Mouse (Mus musculus) adrenal gland, postnatal 10 days (tissue): ENCODE results near the gene Mybl2. TPM values are rescaled to one million over a fixed set of nuclear protein-coding genes. Genes with fewer than 3 reads are reported as not detected.

Source experiments
- DNase-seq: peaks from one replicate; pipeline ENCODE4 v3.0.0; 2021; ENCODE audit warnings: mixed read lengths
- total RNA-seq, 2 experiments: library from RNA; stranded (reverse); gene quantifications; 2 replicates each; pipeline ENCODE4 v1.2.3; 2021

Mybl2 gene
- total RNA-seq, 2 experiments from 2014 or later: 8.8 to 11.1 TPM

DNA sequence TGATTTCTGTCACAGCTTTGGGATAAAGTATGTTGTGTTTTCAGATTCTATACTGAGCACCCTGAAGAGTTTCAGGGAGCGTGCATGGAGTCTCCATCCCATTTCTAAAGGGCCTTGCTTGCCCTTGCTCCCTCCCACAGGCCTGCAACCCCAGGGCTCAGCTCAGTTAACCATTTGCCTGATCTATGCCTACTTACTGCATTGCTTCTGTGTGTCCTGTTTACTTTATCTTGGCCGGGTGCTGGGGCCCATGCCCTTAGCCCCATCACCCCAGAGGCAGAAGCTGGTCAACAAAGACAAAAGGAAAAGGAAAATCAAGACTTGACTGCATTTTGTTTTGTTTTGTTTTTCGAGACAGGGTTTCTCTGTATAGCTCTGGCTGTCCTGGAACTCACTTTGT, 17.1 kb downstream of the Mybl2 start:
- DNase-seq: no peak

DNA sequence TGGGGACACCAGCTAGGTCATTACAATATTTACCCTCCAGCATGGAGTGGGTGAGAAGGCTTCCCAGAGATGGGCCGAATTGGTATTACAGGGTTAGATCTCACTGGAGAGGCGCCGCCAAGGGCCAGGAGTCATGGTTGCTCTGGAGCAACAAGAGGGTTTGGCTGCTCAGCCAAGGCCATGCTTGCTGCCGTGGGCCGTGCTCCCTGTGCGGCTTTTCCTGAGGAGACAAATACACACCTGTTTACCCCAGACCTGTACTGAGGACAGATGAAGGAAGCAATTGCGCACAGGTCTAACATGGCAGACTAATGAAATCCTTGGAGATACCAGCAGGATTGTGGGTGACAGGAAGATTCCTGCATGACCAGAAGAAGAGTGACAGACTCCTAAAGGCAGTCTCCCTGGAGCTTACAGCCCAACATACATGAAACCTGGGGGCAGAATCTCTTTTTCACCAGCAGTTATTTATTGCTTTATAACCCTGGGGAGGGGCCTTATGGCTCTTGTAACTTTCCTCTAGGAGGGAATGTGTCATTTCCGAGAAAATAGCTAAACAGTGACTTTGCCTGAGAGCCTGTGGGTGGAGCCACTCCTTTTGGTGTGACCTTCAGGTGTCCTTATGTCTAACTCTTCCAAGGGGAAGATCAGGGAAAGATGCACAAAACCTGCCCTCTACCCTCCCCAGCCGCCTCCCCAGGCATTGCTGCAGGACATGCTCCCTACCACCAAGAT, 18.7 kb downstream of the Mybl2 start:
- DNase-seq: no peak

DNA sequence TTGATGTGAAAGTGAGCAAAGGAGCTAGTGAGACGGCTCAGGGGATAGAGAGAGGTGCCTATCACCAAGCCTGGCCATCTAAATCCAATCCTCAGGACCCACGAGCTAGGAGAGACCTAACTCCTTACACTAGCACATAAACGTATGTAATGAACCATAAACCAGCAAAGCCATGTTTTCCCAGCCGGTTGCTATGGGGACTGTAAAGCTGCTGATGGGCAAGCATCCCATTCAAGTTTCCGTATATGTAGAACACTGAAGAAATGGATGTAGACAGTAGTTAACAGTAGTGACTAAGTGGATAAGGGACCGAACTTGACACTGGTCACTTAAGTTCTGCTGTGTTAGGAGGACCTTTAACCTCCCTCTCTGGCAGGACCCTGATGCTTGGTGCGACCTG, 19.5 kb downstream of the Mybl2 start:
- no peak for DNase-seq

DNA sequence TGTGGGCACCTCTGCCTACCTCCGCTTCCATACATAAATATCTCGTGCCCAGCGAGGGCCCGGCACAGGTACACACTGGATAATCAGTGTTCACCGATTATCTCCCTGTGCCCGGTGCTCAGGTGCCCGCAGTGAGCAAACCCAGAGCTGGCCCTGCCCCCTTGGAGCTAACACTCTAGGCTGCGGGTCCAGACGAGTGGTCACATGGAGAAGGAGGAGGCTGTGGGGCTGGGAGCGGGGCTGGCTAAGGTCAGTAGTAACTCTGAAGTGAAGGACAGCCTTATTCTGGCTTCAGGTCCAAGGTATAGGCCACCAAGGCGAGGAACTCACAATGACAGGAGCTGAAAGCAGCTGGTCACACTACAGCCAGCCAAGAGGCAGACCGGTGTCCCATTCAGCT, 20.3 kb downstream of the Mybl2 start:
- no peak for DNase-seq

DNA sequence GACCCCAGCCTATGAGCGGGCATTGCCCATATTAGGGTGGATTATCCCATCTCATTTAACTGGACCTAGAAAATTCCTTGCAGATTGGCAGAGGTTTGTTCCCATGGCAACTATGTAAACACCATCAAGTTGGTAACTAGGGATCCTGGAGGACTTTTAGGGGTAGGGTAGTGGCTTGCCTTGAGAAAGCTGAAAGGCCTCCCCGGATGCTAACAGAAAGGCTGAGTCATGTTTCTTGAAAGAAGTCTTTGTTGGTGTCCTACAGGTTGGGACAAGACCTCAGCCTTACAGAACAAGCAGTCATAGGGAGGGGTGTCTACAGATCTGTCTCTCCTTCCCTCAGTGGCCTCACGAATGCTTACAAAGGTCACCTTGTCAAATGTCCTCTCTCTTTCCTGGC, 20.7 kb downstream of the Mybl2 start:
- DNase-seq: no peak

DNA sequence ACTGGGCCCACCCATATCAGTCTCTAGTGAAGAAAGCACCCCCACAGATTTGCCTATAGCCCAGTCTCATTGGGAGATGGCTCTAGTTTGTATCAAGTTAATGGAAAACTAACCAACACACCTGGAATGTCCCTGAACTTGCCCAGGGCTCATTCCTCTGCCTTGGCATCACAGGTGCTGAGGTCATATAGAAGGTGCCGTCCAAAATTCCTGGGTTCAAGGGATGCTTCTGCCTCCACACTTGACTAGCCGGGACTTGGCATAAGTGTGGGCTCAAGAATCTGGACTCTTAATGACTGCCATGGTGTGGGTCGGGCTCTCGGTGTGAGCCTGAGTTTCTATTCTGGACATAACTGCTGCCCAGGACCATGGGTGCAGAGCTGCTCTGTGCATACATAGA, 24.6 kb downstream of the Mybl2 start:
- DNase-seq: no peak

DNA sequence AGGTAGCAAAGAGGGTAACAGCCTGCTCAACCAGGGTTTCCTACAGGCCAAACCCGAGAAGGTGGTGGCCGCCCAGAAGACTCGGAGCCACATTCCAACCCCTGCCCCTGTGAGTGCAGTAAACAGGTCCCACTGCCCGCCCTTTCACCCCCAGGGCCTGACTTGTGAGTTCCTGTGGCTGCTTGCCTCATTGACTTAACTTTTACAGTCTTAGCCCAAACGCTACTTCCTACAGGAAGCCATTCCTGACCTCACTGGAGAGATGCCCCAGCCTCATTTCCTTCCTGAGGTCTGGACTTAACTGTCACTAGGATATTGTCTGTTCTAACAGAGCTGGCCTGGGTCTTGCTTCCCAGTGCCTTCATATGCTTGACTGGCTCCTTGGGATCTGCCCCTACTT, 28.1 kb downstream of the Mybl2 start:
- DNase-seq: no peak

DNA sequence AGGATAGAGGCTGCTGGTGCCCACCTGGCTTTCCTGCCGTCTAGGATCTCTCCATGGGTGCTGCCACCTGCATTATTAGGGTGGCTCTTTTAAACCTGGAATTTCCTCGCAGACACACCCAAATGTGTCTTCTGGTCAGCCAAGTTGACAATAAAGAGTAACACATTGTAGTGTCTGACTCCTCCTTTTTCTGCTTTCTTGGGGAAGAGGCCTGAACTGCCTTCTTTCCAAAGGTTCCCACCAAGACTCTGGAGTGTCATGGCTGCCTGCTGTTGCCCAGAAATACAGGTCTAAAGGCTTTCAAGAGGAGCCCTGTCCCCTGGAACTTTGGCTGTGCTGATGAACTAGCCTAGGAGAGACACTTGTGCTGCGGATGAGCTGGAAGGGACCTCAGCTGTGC, 30.0 kb downstream of the Mybl2 start:
- no peak for DNase-seq

DNA sequence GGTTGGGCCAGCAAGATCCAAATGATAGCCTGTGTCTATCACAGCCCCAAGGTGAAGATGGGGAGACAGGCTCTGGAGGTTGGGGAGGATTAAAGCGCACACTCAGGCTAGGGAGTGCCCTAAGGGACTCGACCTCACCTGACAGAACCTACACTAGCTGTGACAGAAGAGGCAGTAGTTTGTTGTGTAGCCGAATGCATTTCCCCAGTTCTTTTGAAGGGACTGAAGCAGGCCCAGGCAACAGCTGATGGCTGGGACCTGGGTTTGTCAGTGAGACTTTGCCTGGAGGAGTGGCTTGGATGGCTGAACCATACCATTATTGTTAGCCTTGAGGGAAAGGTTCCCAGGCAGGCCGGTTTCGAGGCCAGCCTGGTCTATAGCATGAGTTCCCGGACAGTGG, 30.6 kb downstream of the Mybl2 start:
- no peak for DNase-seq

DNA sequence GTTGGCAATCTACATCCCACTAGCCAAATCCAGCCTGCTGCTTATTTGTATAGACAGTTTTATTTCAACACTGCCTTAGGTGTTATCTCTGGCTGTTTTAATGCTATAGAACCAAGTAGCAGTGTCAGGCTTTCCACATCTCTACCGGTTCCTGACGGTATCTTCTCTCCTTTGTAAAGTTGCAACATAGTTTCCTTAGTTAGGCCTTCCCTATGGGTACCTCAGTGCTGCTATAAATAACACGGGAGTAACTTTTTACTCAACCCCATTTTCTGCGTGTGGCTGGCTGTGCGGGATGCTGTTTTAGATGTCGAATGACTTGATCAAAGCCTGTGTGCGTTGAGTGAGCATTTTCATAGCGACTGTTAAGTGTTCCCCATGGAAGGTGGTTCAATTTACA, 32.1 kb downstream of the Mybl2 start:
- DNase-seq: no peak

DNA sequence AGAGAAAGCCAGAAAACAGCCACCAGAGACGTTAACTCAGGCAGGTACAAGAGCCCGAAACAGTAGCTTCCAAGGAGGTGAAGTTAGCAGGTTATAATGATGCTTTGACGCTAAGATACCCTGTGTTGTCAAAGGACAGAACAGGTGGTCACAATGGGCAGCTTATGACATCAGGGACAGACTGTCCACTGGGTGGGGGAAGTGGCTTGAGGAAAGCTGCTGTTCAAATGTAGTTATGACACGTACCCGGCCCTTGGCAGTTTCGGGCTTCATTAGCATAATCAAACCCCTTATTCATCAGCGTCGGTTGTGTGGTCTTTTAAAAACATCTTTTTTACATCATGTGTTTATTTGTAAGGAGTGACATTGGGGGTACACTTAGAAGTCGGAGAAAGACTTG, 33.2 kb downstream of the Mybl2 start, which contains the start of gene Gtsf1l:
TSS of gene Gtsf1l (minus strand) at position 128 of the 400 bp plus-strand sequence.
- no peak for DNase-seq

DNA sequence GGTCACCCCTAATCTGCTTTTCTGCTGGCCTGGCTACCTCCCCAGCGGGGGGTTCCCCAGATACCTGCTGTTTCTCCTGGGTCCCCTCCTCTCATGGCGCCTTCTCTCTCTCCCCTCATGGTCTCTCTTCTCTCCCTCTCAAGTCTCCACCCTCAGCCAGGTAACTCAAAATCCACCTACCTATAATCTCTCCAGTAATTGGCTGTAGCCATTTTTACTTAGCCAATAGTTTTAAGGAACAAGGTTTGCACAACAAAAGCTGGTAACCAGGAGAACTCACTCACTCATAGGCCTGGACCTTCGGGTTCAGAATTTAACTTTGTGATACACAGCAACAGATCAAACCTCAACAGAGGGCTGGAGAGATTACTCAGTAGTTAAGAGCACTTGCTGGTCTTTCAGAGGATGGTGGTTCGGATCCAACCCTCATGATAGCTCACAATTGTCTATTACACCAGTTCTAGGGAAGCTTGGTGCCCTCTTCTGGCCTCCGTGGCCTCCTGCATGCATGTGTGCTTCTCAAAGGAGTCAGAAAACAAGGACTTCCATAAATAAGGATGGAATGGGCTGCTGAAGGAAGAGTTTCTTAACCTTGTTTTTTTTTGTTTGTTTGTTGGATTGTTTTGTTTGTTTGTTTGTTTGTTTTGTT, 35.1 kb downstream of the Mybl2 start:
- peak; percentile 58 for DNase-seq

DNA sequence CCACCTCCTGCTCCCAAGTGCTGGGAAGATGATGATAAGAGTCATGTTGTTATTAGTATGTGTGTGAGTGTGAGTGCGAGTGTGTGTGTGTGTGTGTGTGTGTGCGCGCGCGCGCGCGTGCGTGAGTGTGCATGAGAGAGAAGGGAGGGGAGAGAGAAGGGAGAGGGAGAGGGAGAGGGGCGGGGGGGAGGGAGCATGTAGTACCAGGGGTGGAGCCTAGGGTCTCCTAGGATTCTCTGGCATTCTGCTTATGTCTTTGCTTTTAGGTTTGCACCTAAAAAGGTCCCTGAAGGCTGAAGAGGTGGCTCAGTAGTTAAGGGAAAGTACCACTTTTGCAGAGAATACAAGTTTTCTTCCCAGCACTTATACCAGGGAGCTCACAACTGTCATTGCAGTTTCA, 40.4 kb downstream of the Mybl2 start:
- no peak for DNase-seq

DNA sequence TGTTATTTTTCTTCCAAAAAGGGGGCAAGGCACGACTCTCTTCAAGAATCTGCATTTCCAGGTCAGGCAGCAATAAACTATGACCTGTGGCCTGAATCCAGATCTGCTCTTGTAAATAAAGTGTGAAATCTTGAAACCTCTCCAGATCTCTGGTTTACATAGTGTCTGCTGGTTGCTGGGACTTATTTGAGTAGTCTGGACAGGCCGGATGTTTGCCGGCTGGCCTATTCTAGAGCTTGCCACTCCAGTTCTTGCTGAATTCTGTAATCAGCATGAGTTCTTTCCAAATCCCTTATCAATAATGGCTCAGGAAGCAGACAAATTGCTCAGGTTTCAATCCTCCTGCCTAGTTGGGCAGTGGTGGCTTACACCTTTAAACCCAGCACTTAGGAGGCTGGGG, 41.3 kb downstream of the Mybl2 start:
- no peak for DNase-seq

DNA sequence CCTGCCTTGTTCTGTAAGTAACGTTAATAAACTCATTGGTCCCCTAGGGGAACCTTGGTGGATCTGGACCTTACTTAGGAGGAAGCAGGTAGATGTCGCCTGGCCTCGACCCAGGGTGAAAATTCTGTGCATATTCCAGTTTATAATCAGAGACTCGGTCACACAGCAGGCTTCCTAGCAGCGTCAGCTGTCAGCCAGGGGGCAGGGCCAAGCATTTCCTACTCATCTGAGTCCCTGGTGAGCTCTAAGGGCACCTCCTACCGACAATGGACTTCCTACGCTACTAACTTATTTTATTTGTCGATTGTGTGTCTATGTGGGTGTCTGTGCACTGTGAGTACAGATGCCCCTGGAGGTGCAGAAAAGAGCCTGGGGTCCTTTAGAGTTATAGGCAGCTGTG, 45.4 kb downstream of the Mybl2 start:
- no peak for DNase-seq

DNA sequence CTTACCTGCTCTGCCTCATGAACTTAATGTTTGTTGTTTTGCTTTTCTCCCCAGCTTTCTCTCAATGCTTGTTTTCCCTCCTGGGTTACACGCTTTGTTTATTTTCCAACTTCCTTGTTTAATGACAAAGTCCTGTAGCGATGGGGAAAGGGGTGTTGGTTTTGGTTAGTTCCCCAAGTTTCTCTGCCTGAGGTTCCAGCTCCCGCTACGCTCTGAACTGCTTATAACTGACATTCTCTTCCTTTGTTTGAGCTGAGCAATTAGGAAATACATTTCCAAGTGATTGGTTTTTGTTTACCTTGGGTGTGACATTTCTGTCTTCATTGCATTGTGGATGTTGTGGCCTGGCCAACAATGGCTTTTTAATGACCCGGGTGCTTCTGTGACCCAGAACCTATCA, 46.1 kb downstream of the Mybl2 start:
- DNase-seq: no peak

DNA sequence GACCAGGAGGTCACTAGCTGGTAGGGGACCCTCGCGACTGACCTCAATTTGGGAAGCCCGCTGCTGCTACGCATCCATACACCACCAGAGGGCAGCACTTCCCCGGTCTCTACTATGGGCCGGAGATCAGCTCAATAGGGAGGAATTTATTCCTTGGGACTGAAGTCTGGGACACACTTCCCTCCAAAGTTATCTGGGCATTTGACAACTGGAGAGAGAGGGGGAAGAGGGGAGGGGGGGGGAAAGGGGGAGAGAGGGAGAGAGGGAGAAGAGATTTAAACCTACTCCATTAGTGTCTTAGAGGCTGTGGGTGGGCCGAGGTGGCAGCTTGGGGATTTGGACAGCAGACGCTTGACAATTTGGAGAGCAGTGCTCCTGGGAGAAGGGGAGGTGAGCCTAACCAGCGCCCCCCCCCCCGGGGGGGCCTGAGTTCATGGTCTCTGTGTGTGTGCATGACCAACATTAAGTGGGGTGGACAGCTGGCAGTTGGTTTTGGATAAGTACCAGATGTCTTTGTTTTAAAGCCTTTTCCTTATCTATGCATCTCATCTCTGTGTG, 47.2 kb downstream of the Mybl2 start:
- peak; percentile 84 for DNase-seq

DNA sequence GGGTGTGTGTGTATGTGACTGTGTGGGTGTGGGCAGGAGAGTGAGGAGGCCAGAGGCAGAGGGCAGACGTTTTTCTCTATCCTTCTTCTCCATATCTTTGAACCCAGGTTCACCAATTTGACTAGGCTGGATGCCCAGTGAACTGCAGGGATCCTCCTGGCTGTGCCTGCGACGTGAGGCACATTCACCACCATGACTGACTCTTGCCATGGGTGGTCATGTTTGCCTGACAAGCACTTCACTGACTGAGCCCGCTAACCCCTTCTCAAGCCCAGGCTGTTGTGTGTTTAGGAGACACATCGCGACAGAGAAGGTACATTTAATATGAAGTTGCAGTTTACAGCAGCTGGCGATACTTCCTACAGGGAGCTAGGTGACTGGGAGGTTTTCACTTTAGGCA, 47.7 kb downstream of the Mybl2 start:
- DNase-seq: no peak

DNA sequence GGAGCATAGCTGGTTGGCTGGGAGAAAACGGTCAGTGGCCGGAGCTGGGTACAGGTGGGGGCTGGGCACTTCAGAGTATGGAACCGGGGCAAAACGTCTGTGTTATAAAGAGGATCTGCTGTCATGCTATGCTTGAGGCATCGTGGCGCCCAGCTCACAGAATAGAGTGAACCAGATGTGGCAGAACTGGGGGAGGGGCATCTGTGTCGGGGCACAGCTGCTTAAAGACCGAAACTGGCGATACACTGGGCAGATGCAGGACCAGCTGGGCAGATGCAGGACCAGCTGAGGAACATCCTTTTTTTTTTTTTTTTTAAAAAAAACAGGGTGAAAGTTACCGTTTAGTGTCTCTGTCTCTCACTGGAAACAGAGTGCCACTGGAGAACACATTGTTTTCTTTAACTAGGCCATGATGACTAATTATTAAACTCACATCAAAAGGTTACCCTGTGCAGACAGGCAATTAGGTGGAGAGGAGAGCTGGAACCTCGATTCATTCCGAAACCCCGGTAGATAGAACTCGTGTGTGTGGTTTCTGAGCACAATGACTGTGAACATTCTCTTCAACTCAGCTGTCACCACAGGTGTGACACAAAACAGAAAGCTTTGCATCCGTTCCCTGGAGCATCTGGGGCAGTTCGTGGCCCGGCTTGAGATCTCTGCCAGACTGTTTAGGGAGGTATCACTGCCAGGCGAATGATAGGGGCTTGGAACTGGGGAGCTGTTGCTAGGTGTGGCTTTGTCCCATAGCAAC, 48.6 kb downstream of the Mybl2 start:
- no peak for DNase-seq

DNA sequence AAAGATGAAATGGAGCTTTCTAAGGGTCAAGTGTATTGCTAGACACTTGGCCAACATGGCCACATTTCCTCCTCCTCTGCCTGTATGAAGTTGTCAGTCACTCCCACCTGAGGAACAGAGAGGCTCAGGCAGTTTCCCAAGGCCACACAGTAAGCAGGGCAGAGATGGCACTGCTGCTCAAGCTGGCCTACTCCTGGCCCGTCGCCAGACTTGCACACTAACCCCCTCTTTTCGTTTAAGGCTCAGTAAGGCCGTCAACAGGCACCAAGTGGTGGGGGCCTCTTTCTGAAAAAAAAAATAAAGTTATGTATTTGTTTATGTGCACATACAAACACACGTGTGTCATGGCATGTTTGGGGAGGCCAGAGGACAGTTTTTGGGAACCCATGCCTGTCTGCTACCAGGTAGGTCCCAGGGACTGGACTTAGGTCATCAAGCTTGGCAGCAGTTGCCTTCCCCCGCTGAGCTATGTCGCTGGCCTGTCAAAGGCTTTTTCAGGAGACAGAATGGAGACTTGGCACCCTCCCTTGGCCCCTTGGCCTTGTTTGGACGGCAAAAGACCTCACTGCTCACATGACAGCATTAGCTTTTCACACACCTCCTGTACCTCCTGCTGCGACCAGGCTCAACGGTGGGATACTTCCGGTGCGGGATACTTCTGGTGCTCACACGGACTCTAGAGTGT, 49.7 kb downstream of the Mybl2 start:
- DNase-seq: peak; percentile 18

DNA sequence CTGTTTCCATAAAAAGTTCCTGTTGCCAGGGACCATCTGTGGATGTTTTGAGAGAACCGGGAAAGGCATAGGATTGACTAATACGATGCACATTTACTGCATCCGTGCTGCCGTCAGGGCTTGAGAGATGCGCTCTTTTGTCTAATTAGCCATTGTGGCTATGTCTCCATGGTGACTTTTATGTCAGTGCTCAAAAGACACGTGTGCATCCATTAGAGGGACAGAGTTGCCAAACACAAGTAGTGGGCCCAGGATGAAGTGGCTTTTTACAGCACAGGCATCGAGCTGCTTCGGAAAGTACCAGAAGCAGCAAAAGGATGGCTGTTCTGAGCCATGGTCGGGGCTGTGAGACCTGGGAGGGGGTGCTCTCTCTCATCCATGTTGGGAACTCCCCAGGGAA, 53.9 kb downstream of the Mybl2 start:
- DNase-seq: no peak

DNA sequence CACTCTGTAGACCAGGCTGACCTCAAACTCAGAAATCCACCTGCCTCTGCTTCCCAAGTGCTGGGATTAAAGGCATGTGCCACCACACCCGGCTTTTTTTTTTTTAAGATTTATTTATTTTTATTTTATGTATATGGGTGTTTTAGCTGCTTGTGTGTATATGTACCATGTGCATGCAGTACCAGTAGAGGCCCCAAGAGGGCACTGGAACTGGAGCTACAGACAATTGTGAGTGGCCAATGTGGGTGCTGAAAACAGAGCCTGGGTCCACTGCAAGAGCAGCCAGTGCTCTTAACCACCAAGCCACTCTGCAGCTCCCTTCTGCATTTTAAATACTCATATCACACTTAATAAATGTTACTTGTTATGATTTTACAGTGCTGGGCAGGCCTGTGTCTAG, 56.2 kb downstream of the Mybl2 start:
- no peak for DNase-seq
